8 mouse cellular contexts compared by ENCODE assay signal in genomic region chr10:63381498-63382280, GRCm38 (mm10). TPM values are rescaled to one million over a fixed set of nuclear protein-coding genes. Genes with fewer than 3 reads are reported as not detected.
DNase-seq lines count a peak whose midpoint lies in the region; ATAC-seq and TF ChIP-seq lines count a peak whose summit lies in the region.

Sirt1 (minus strand) TSS chr10:63381704.

- no peaks in the 10 kb centered on the region for H3K36me3 ChIP-seq in testis, adult 2 months (ENCODE audit: control insufficient read depth, insufficient read depth, low read length)

- 0 out of 2 replicates have a peak, but pooled peaks have one; percentile 1 for TF ChIP-seq CTCF in testis, adult 2 months (IDR thresholded peaks at IDR 0.05; ENCODE audit: control insufficient read depth, insufficient read depth, insufficient replicate concordance, low read depth, low read length)

- no peak; the same call in 1 of the 2 replicates for ATAC-seq in cerebellum, adult (ENCODE audit: insufficient number of reproducible peaks, low FRiP score, low TSS enrichment)
- ATAC-seq in granulocyte monocyte progenitor cell, adult 5-6 weeks (replicated peaks; ENCODE audit: poor library complexity, severe bottlenecking), result peak; percentile 15
- peak; percentile 26 for ATAC-seq in megakaryocyte-erythroid progenitor cell, adult 5-6 weeks (replicated peaks; ENCODE audit: low FRiP score, low TSS enrichment, poor library complexity, severe bottlenecking)

- H3K27ac ChIP-seq in testis, adult 2 months (ENCODE audit: control insufficient read depth, insufficient read depth, low read depth, low read length), result peak within 1 kb of the TSS; percentile 84

- no peaks in the 10 kb centered on the region for H3K27me3 ChIP-seq in testis, adult 2 months (ENCODE audit: control insufficient read depth, insufficient read depth, low read length)

- DNase-seq in cerebellum, postnatal 10 days, result peak; percentile 30 to 43
- no peak for DNase-seq in testis, postnatal 14 days (ENCODE audit: low spot score)
- peak in 1 of 2 experiments; percentile 10 for DNase-seq in left cerebral cortex, adult 8-10 months (ENCODE audit: low spot score in 2 of 2)
- DNase-seq in thymus, adult 18-20 months, result peak; percentile 12 to 27

- peak; percentile 69; the same call in 1 of the 2 replicates for TF ChIP-seq POLR2A in testis, adult 2 months (IDR thresholded peaks at IDR 0.05; ENCODE audit: control insufficient read depth, low read depth, low read length)

- peak within 1 kb of the TSS; percentile 84 for H3K4me3 ChIP-seq in testis, adult 2 months (ENCODE audit: control insufficient read depth, low read depth, low read length)

- peaks cover 10% of the 10 kb centered on the region for H3K4me1 ChIP-seq in testis, adult 2 months (ENCODE audit: control insufficient read depth, insufficient read depth, low read length)

RNA-seq across cellular contexts. Expression of gene Sirt1, which starts in this region (rescaled TPM):
- 5.8 and 7.0 TPM in 2 replicates for polyA plus RNA-seq in testis, adult 2 months (2012; rRNA removed)
- 20.4 and 31.4 TPM in 2 replicates for total RNA-seq in granulocyte monocyte progenitor cell, adult 5-6 weeks (2014; fragmentation: Nextera tagmentation)
- total RNA-seq in granulocyte monocyte progenitor cell, adult 5-6 weeks (2017), result 33.3 and 35.5 TPM in 2 replicates
- 10 to 100 TPM; 14.2 to 16.5 (median 14.7) TPM for total RNA-seq in left cerebral cortex, adult 8-10 months (2022)
- total RNA-seq in megakaryocyte-erythroid progenitor cell, adult 5-6 weeks (2014; fragmentation: Nextera tagmentation), result 29.8 and 39.3 TPM in 2 replicates
- total RNA-seq in megakaryocyte-erythroid progenitor cell, adult 5-6 weeks (2017), result 60.1 and 66.1 TPM in 2 replicates
